Mouse (Mus musculus) heart, embryonic 16.5 days (tissue): ENCODE measurements around the gene Diras2. TPM values are rescaled to one million over a fixed set of nuclear protein-coding genes. Genes with fewer than 3 reads are reported as not detected.
A peak's percentile ranks its signal among the peaks of the same experiment; 100 is the strongest.

Experiments used
- ATAC-seq: fragments of 200-750 bp; cut with Nextera tagmentation; replicated peaks from 2 replicates; pipeline ENCODE4 v1.8.0; 2017; ENCODE audit warnings: moderate number of reproducible peaks; ENCODE audit not compliant: insufficient read depth, low FRiP score; ENCODE audit errors: extremely low read depth
- H3K27ac ChIP-seq: fragments of 300-500 bp; sonication (generic); 2 replicates; pipeline ENCODE4 v1.5.1; 2014; ENCODE audit warnings: mild to moderate bottlenecking, low read length, control low read depth, moderate library complexity
- H3K27me3 ChIP-seq: fragments of 300-500 bp; sonication (generic); 2 replicates; pipeline ENCODE4 v1.6.1; 2014; ENCODE audit warnings: low read length, mixed read lengths; ENCODE audit not compliant: control insufficient read depth, insufficient read depth
- H3K36me3 ChIP-seq: fragments of 300-500 bp; sonication (generic); 2 replicates; pipeline ENCODE4 v1.6.1; 2014; ENCODE audit not compliant: control insufficient read depth, insufficient read depth
- H3K4me1 ChIP-seq: fragments of 300-500 bp; sonication (generic); 2 replicates; pipeline ENCODE4 v1.6.1; 2014; ENCODE audit warnings: low read length, mixed read lengths; ENCODE audit not compliant: control insufficient read depth, insufficient read depth
- H3K4me2 ChIP-seq: fragments of 300-500 bp; sonication (generic); 2 replicates; pipeline ENCODE4 v1.6.1; 2014; ENCODE audit warnings: low read depth, mild to moderate bottlenecking, control low read depth, low read length
- H3K4me3 ChIP-seq: fragments of 300-500 bp; sonication (generic); 2 replicates; pipeline ENCODE4 v1.5.1; 2014; ENCODE audit warnings: mild to moderate bottlenecking, control low read depth, low read length
- H3K9ac ChIP-seq: fragments of 300-500 bp; sonication (generic); 2 replicates; pipeline ENCODE4 v1.6.1; 2014; ENCODE audit warnings: low read length, control low read depth
- H3K9me3 ChIP-seq: fragments of 300-500 bp; sonication (generic); replicated peaks from 2 replicates; pipeline ENCODE4 v1.6.1; 2016; ENCODE audit warnings: low read length; ENCODE audit not compliant: control insufficient read depth
- WGBS: fragments of 180-500 bp; shearing (Covaris S2); extraction: QIAGEN DNeasy Blood & Tissue Kit; methylation state at CpG from one replicate; pipeline ENCODE4 v1.1.7; 2014; 5-methylcytosine and 5-hydroxymethylcytosine counted together
- polyA plus RNA-seq: library from polyadenylated mRNA; unstranded; fragments of >200 nt; fragmentation: Nextera tagmentation; extraction: Ambion mirVana; gene quantifications from 2 replicates; pipeline ENCODE4 v1.2.1, GENCODE M21; 2015

Diras2 gene
- polyA plus RNA-seq, 1 experiment from 2014 or later = 1.2 TPM

GRCm38 (mm10) chr13:52469795-52470690 is 61.0 kb downstream of the Diras2 start:
- no peaks in the 10 kb centered on the region for H3K27me3 ChIP-seq
- H3K4me1 ChIP-seq = peaks cover 4% of the 10 kb centered on the region; the same call in 1 of the 2 replicates
- H3K9ac ChIP-seq = no peak overlapping the region
- 47% methylated on average over 10 of the region's 10 CpGs for WGBS
- no peaks in the 10 kb centered on the region for H3K9me3 ChIP-seq
- H3K27ac ChIP-seq = no peak overlapping the region
- ATAC-seq = peak; percentile 55; the same call in 1 of the 2 replicates
- H3K36me3 ChIP-seq = no peaks in the 10 kb centered on the region
- no peak overlapping the region for H3K4me2 ChIP-seq
- H3K4me3 ChIP-seq = no peak overlapping the region

GRCm38 (mm10) chr13:52465141-52465540 is 65.9 kb downstream of the Diras2 start:
- H3K9ac ChIP-seq = no peak overlapping the region
- no peak overlapping the region for H3K4me3 ChIP-seq
- H3K4me2 ChIP-seq = no peak overlapping the region
- ATAC-seq = no peak
- H3K4me1 ChIP-seq = peaks cover 4% of the 10 kb centered on the region; the same call in 1 of the 2 replicates
- no peaks in the 10 kb centered on the region for H3K27me3 ChIP-seq
- no peaks in the 10 kb centered on the region for H3K36me3 ChIP-seq
- 69% methylated on average over 6 of the region's 6 CpGs for WGBS
- H3K9me3 ChIP-seq = peaks cover 2% of the 10 kb centered on the region; the same call in 1 of the 2 replicates
- H3K27ac ChIP-seq = no peak overlapping the region

GRCm38 (mm10) chr13:52459982-52460381 is 71.1 kb downstream of the Diras2 start:
- no peak overlapping the region for H3K27ac ChIP-seq
- 70% methylated on average over 7 of the region's 7 CpGs for WGBS
- ATAC-seq = no peak

GRCm38 (mm10) chr13:52457889-52458324 is 73.2 kb downstream of the Diras2 start:
- H3K27me3 ChIP-seq = no peaks in the 10 kb centered on the region
- H3K27ac ChIP-seq = no peak overlapping the region
- WGBS = 84% methylated on average over 11 of the region's 11 CpGs
- H3K4me2 ChIP-seq = no peak overlapping the region
- no peak for ATAC-seq
- H3K9me3 ChIP-seq = peaks cover 2% of the 10 kb centered on the region; the same call in 1 of the 2 replicates
- no peak overlapping the region for H3K9ac ChIP-seq
- no peaks in the 10 kb centered on the region for H3K4me1 ChIP-seq
- H3K36me3 ChIP-seq = no peaks in the 10 kb centered on the region
- no peak overlapping the region for H3K4me3 ChIP-seq

More at GRCm38 (mm10) chr13:52459982-52460381, 71.1 kb downstream of the Diras2 start:
- no peak overlapping the region for H3K4me3 ChIP-seq
- H3K4me1 ChIP-seq = no peaks in the 10 kb centered on the region
- H3K27me3 ChIP-seq = no peaks in the 10 kb centered on the region
- no peak overlapping the region for H3K9ac ChIP-seq
- H3K36me3 ChIP-seq = no peaks in the 10 kb centered on the region
- H3K4me2 ChIP-seq = no peak overlapping the region
- H3K9me3 ChIP-seq = peaks cover 2% of the 10 kb centered on the region; the same call in 1 of the 2 replicates

GRCm38 (mm10) chr13:52457177-52457888 is 73.7 kb downstream of the Diras2 start:
- no peaks in the 10 kb centered on the region for H3K27me3 ChIP-seq
- H3K27ac ChIP-seq = no peak overlapping the region
- ATAC-seq = no peak
- H3K9ac ChIP-seq = no peak overlapping the region
- H3K4me1 ChIP-seq = no peaks in the 10 kb centered on the region
- WGBS = 79% methylated on average over 15 of the region's 15 CpGs
- no peaks in the 10 kb centered on the region for H3K36me3 ChIP-seq
- H3K9me3 ChIP-seq = peaks cover under 1% of the 10 kb centered on the region; the same call in 1 of the 2 replicates
- H3K4me2 ChIP-seq = no peak overlapping the region
- no peak overlapping the region for H3K4me3 ChIP-seq

GRCm38 (mm10) chr13:52455329-52455728 is 75.8 kb downstream of the Diras2 start:
- 27% methylated on average over 9 of the region's 9 CpGs for WGBS
- no peaks in the 10 kb centered on the region for H3K9me3 ChIP-seq
- H3K9ac ChIP-seq = no peak overlapping the region
- H3K36me3 ChIP-seq = no peaks in the 10 kb centered on the region
- H3K4me2 ChIP-seq = no peak overlapping the region
- H3K4me1 ChIP-seq = no peaks in the 10 kb centered on the region
- no peaks in the 10 kb centered on the region for H3K27me3 ChIP-seq
- H3K27ac ChIP-seq = no peak overlapping the region
- peak; percentile 52; the same call in 1 of the 2 replicates for ATAC-seq
- no peak overlapping the region for H3K4me3 ChIP-seq

- no peak overlapping the region for H3K9ac ChIP-seq
- H3K4me1 ChIP-seq = no peaks in the 10 kb centered on the region
- ATAC-seq = no peak
- H3K4me3 ChIP-seq = no peak overlapping the region
- H3K27me3 ChIP-seq = no peaks in the 10 kb centered on the region
- no peak overlapping the region for H3K4me2 ChIP-seq
- H3K9me3 ChIP-seq = no peaks in the 10 kb centered on the region
- H3K36me3 ChIP-seq = no peaks in the 10 kb centered on the region
- no peak overlapping the region for H3K27ac ChIP-seq
- WGBS = 70% methylated on average over 11 of the region's 11 CpGs
These were observed 76.3 kb downstream of the Diras2 start for GRCm38 (mm10) chr13:52454708-52455250.
